Comparison of ENCODE assay signal across 8 mouse cellular contexts in genomic region chr19:6925307-6925573, GRCm38 (mm10). TPM values are rescaled to one million over a fixed set of nuclear protein-coding genes. Genes with fewer than 3 reads are reported as not detected.
DNase-seq lines count a peak whose midpoint lies in the region; ATAC-seq lines count a peak whose summit lies in the region.

TSS of gene Catsperz (minus strand) at chr19:6925380.

- H3K4me3 ChIP-seq in embryonic facial prominence, embryonic 11.5 days (ENCODE audit: low read depth, low read length) = peak within 1 kb of the TSS; percentile 12
- H3K4me3 ChIP-seq in intestine, embryonic 14.5 days (ENCODE audit: low read depth, low read length) = peak within 1 kb of the TSS; percentile 14
- H3K4me3 ChIP-seq in midbrain, embryonic 14.5 days (replicated peaks; ENCODE audit: low read depth, low read length) = 0 out of 2 replicates have a peak within 1 kb of the TSS, but pooled peaks have one; percentile 5

- no peak within 1 kb of the TSS for H3K4me2 ChIP-seq in embryonic facial prominence, embryonic 11.5 days (ENCODE audit: low read depth, low read length)
- peak within 1 kb of the TSS; percentile 40 for H3K4me2 ChIP-seq in intestine, embryonic 14.5 days (ENCODE audit: low read length)
- H3K4me2 ChIP-seq in midbrain, embryonic 14.5 days (ENCODE audit: low read length) = 0 out of 2 replicates have a peak within 1 kb of the TSS, but pooled peaks have one; percentile 0

- WGBS in embryonic facial prominence, embryonic 11.5 days = 2% methylated on average over 9 of the region's 9 CpGs
- WGBS in intestine, embryonic 14.5 days = 6% methylated on average over 9 of the region's 9 CpGs
- 3% methylated on average over 9 of the region's 9 CpGs for WGBS in midbrain, embryonic 14.5 days

- peak; percentile 67 for DNase-seq in kidney, postnatal 10 days
- no peak for DNase-seq in kidney, adult 18-20 months
- DNase-seq in embryonic facial prominence, embryonic 11.5 days (ENCODE audit: low spot score) = no peak
- no peak for DNase-seq in intestine, embryonic 14.5 days (ENCODE audit: low spot score)
- DNase-seq in midbrain, embryonic 14.5 days = no peak
- DNase-seq in frontal cortex, postnatal 10 days (ENCODE audit: low spot score in 2 of 2) = no peak
- no peak for DNase-seq in T-cell, adult 2 months (ENCODE audit: low spot score)
- DNase-seq in Muller cell, postnatal 12 days (ENCODE audit: inconsistent ontology term) = no peak

- peaks cover 3% of the 10 kb centered on the region; the same call in 1 of the 2 replicates for H3K9me3 ChIP-seq in embryonic facial prominence, embryonic 11.5 days (replicated peaks; ENCODE audit: control insufficient read depth, low read length)
- H3K9me3 ChIP-seq in intestine, embryonic 14.5 days (ENCODE audit: control insufficient read depth, low read length) = no peaks in the 10 kb centered on the region
- H3K9me3 ChIP-seq in midbrain, embryonic 14.5 days (ENCODE audit: control insufficient read depth, low read length) = no peaks in the 10 kb centered on the region

- no peaks in the 10 kb centered on the region for H3K36me3 ChIP-seq in embryonic facial prominence, embryonic 11.5 days (replicated peaks; ENCODE audit: control insufficient read depth, insufficient read depth, low read depth, low read length)
- H3K36me3 ChIP-seq in intestine, embryonic 14.5 days (ENCODE audit: control insufficient read depth, insufficient read depth, low read length) = no peaks in the 10 kb centered on the region
- H3K36me3 ChIP-seq in midbrain, embryonic 14.5 days (ENCODE audit: control insufficient read depth, insufficient read depth, low read length) = no peaks in the 10 kb centered on the region

- ATAC-seq in embryonic facial prominence, embryonic 11.5 days (replicated peaks; ENCODE audit: insufficient number of reproducible peaks, low FRiP score, low TSS enrichment, low read depth) = no peak
- no peak for ATAC-seq in intestine, embryonic 14.5 days (replicated peaks; ENCODE audit: low FRiP score, low TSS enrichment, low read depth)
- no peak for ATAC-seq in midbrain, embryonic 14.5 days (ENCODE audit: low FRiP score, low TSS enrichment)

- H3K27ac ChIP-seq in embryonic facial prominence, embryonic 11.5 days (replicated peaks; ENCODE audit: low read depth, low read length) = no peak within 1 kb of the TSS
- no peak within 1 kb of the TSS for H3K27ac ChIP-seq in intestine, embryonic 14.5 days (ENCODE audit: low read depth)
- H3K27ac ChIP-seq in midbrain, embryonic 14.5 days (replicated peaks; ENCODE audit: low read depth, low read length) = no peak within 1 kb of the TSS

- no peak within 1 kb of the TSS for H3K9ac ChIP-seq in embryonic facial prominence, embryonic 11.5 days (replicated peaks; ENCODE audit: low read length)
- H3K9ac ChIP-seq in intestine, embryonic 14.5 days (ENCODE audit: low read length) = no peak within 1 kb of the TSS
- no peak within 1 kb of the TSS for H3K9ac ChIP-seq in midbrain, embryonic 14.5 days (replicated peaks; ENCODE audit: low read length)

- peaks cover 10% of the 10 kb centered on the region; the same call in 1 of the 2 replicates for H3K4me1 ChIP-seq in embryonic facial prominence, embryonic 11.5 days (ENCODE audit: control insufficient read depth, insufficient read depth, low read length)
- peaks cover 12% of the 10 kb centered on the region for H3K4me1 ChIP-seq in intestine, embryonic 14.5 days (replicated peaks; ENCODE audit: control insufficient read depth, insufficient read depth, low read length)
- H3K4me1 ChIP-seq in midbrain, embryonic 14.5 days (ENCODE audit: control insufficient read depth, insufficient read depth, low read length) = peaks cover 13% of the 10 kb centered on the region

- peaks cover 57% of the 10 kb centered on the region for H3K27me3 ChIP-seq in embryonic facial prominence, embryonic 11.5 days (ENCODE audit: control insufficient read depth, insufficient read depth, low read length)
- H3K27me3 ChIP-seq in intestine, embryonic 14.5 days (replicated peaks; ENCODE audit: control insufficient read depth, insufficient read depth, low read length) = peaks cover 65% of the 10 kb centered on the region
- H3K27me3 ChIP-seq in midbrain, embryonic 14.5 days (ENCODE audit: control insufficient read depth, insufficient read depth, low read length) = peaks cover 67% of the 10 kb centered on the region

RNA-seq across cellular contexts. Expression of gene Catsperz, which starts in this region (rescaled TPM):
- 1.0 and 1.9 TPM in 2 replicates for polyA plus RNA-seq in embryonic facial prominence, embryonic 11.5 days (2014; fragmentation: Nextera tagmentation; extraction: Ambion mirVana)
- polyA plus RNA-seq in intestine, embryonic 14.5 days (2014; fragmentation: Nextera tagmentation; extraction: Ambion mirVana) = 0.70 and 1.4 TPM in 2 replicates
- 0.53 and 0.78 TPM in 2 replicates for polyA plus RNA-seq in midbrain, embryonic 14.5 days (2014; fragmentation: Nextera tagmentation; extraction: Ambion mirVana)
